Mouse (Mus musculus): ENCODE results near the gene Arl4c.

DNA sequence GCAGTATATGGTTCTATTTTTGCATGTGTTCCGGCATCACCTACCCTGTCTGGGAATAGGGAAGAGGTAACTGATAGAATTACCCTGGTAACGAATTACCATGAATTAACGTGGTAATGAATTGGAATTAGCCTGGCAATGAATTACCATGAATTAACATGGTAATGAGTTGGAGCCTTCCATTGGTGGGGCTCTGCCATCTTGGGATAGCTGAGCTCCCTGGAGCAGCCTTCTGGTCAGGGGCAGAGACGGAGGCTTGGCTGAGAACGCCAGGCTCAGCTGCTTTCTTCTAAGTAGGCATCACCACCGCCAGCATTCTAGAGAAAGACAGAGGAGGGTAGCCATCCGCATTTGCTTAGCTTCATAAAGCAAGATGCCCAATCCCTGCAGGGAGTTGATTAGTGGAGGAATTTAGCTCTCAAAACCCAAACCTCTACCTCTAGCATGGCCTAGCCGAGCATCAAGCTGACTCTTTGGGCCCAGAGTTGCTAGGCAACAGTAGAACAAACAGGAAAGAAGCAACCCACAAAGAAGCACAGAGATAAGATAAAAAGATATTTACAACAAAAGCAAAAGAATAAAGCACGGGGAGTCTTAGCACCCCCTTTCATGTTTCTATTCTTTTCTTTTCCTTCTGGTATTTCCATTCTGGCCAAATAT, 6.8 kb upstream of the Arl4c start:
- TF ChIP-seq GATA2 (IDR thresholded peaks at IDR 0.05; ENCODE audit: borderline replicate concordance, low read depth, low read length): no peak
- no peak for TF ChIP-seq CTCF (IDR thresholded peaks at IDR 0.05; ENCODE audit: low read depth, low read length)

All from G1E (cell line).